Mouse (Mus musculus) small intestine, adult 2 months (tissue): ENCODE data around the gene Hist1h4j.
"Not testable (repeated sequence)": the region's sequence is repeated elsewhere in the genome, so short reads cannot be mapped to it uniquely, and the experiment has no call there.

Experiments
- CTCF ChIP-seq: fragments of 200-500 bp; IDR thresholded peaks from 2 replicates; pipeline ENCODE4 v1.5.1; 2012; ENCODE audit warnings: low read depth, mild to moderate bottlenecking, control low read depth, inconsistent platforms, low read length, moderate library complexity, mixed read lengths; ENCODE audit not compliant: insufficient replicate concordance, insufficient read length; ENCODE audit errors: extremely low read depth
- POLR2A ChIP-seq: fragments of 200-500 bp; IDR thresholded peaks from 2 replicates; pipeline ENCODE4 v1.6.1; 2012; ENCODE audit warnings: low read depth, mild to moderate bottlenecking, control low read depth, inconsistent platforms, low read length, moderate library complexity

- not testable (repeated sequence) for TF ChIP-seq CTCF, POLR2A
These were observed 18.1 kb upstream of the Hist1h4j start for GRCm38 (mm10) chr13:21716540-21717391.
